Mouse (Mus musculus) layer of hippocampus, adult 18-20 months (tissue): ENCODE data around the gene Cd164. TPM values are rescaled to one million over a fixed set of nuclear protein-coding genes. Genes with fewer than 3 reads are reported as not detected.
A peak's percentile ranks its signal among the peaks of the same experiment; 100 is the strongest.

Experiments
- DNase-seq, 2 experiments: peaks; one replicate each; pipeline ENCODE4 v3.0.0; 2022; ENCODE audit warnings: low spot score in 2 of 2
- total RNA-seq, 2 experiments: library from RNA; stranded (reverse); gene quantifications; 2 replicates each; pipeline ENCODE4 v1.2.3; 2021

Gene Cd164
- total RNA-seq, 2 experiments from 2014 or later, result 60.7 to 68.2 TPM

GRCm38 (mm10) chr10:41545224-41545755, 26.1 kb downstream of the Cd164 start:
- no peak for DNase-seq

GRCm38 (mm10) chr10:41546396-41547165, 27.4 kb downstream of the Cd164 start:
- DNase-seq, result no peak

- DNase-seq, result no peak
These were observed 31.5 kb downstream of the Cd164 start for GRCm38 (mm10) chr10:41550711-41551110.

GRCm38 (mm10) chr10:41552319-41552718, 33.1 kb downstream of the Cd164 start:
- DNase-seq, result no peak

- peak; percentile 13 to 42 for DNase-seq
These were observed 33.8 kb downstream of the Cd164 start for GRCm38 (mm10) chr10:41552847-41553589.

- no peak for DNase-seq
These were observed 34.5 kb downstream of the Cd164 start for GRCm38 (mm10) chr10:41553711-41554110.

- DNase-seq, result no peak
These were observed 35.9 kb downstream of the Cd164 start for GRCm38 (mm10) chr10:41555081-41555480.

- DNase-seq, result no peak
These were observed 39.2 kb downstream of the Cd164 start for GRCm38 (mm10) chr10:41558401-41558800.

- no peak for DNase-seq
These were observed 42.6 kb downstream of the Cd164 start for GRCm38 (mm10) chr10:41561701-41562395.

- no peak for DNase-seq
These were observed 45.9 kb downstream of the Cd164 start for GRCm38 (mm10) chr10:41565141-41565540.

GRCm38 (mm10) chr10:41568306-41568705, 49.1 kb downstream of the Cd164 start:
- DNase-seq, result no peak

- DNase-seq, result no peak
These were observed 51.9 kb downstream of the Cd164 start for GRCm38 (mm10) chr10:41571065-41571464.

- DNase-seq, result no peak
These were observed 53.1 kb downstream of the Cd164 start for GRCm38 (mm10) chr10:41572274-41572673.

- DNase-seq, result no peak
These were observed 54.0 kb downstream of the Cd164 start for GRCm38 (mm10) chr10:41573190-41573589.

GRCm38 (mm10) chr10:41575451-41576327, 56.5 kb downstream of the Cd164 start:
- no peak for DNase-seq

GRCm38 (mm10) chr10:41576328-41576833, 57.2 kb downstream of the Cd164 start:
- DNase-seq, result no peak

- DNase-seq, result no peak
These were observed 59.3 kb downstream of the Cd164 start for GRCm38 (mm10) chr10:41578541-41578940.

GRCm38 (mm10) chr10:41580441-41580840, 61.2 kb downstream of the Cd164 start:
- no peak for DNase-seq
